28 mouse cellular contexts compared by ENCODE assay signal in genomic region chr8:70943187-70943586, GRCm38 (mm10). TPM values are rescaled to one million over a fixed set of nuclear protein-coding genes. Genes with fewer than 3 reads are reported as not detected.
"Had no signal": no experiment of that assay in that cellular context is flagged by ENCODE, and none has a peak within 500 bp of the region (broad histone marks: within the 10 kb centered on the region; RNA-seq: fewer than 3 reads in every experiment).

No protein-coding gene starts in this region.

- H3K4me3 ChIP-seq: heart, embryonic 10.5 days; heart, embryonic 12.5 days; hindbrain, embryonic 10.5 days; hindbrain, embryonic 12.5 days; intestine, embryonic 15.5 days; layer of hippocampus, adult 2 months; limb, embryonic 13.5 days; limb, embryonic 15.5 days had no signal

- H3K9me3 ChIP-seq: heart, embryonic 10.5 days; heart, embryonic 12.5 days; hindbrain, embryonic 10.5 days; hindbrain, embryonic 12.5 days; intestine, embryonic 15.5 days; limb, embryonic 13.5 days; limb, embryonic 15.5 days had no signal

- H3K27me3 ChIP-seq: hindbrain, embryonic 12.5 days; intestine, embryonic 15.5 days; limb, embryonic 15.5 days had no signal

- ATAC-seq: hindbrain, embryonic 16.5 days; inflammation-experienced regulatory T-cells, adult 6 months; intestine, embryonic 15.5 days; intestine, postnatal 0 days had no signal

- H3K4me2 ChIP-seq: heart, embryonic 12.5 days; hindbrain, embryonic 12.5 days; hindbrain, embryonic 14.5 days; intestine, embryonic 15.5 days; limb, embryonic 13.5 days; limb, embryonic 15.5 days had no signal

- H3K9ac ChIP-seq: heart, embryonic 12.5 days; hindbrain, embryonic 12.5 days; hindbrain, embryonic 14.5 days; intestine, embryonic 15.5 days; limb, embryonic 13.5 days; limb, embryonic 15.5 days had no signal

- H3K4me1 ChIP-seq: heart, embryonic 10.5 days; heart, embryonic 12.5 days; hindbrain, embryonic 10.5 days; hindbrain, embryonic 12.5 days; intestine, embryonic 15.5 days; limb, embryonic 13.5 days; limb, embryonic 15.5 days had no signal

- H3K36me3 ChIP-seq: heart, embryonic 10.5 days; heart, embryonic 12.5 days; hindbrain, embryonic 10.5 days; hindbrain, embryonic 12.5 days; intestine, embryonic 15.5 days; limb, embryonic 13.5 days; limb, embryonic 15.5 days had no signal

- DNase-seq: gastrocnemius, postnatal 14 days; gastrocnemius, postnatal 36 days; heart, adult 18-20 months; heart, postnatal 10 days; heart, postnatal 4 days; kidney, adult 18-20 months; kidney, adult 8-10 months; kidney, postnatal 10 days; kidney, postnatal 25 days; kidney, postnatal 4 days; layer of hippocampus, postnatal 36 days; left cerebral cortex, postnatal 4 days had no signal

- H3K27ac ChIP-seq: heart, embryonic 10.5 days; hindbrain, embryonic 10.5 days; hindbrain, embryonic 12.5 days; hindbrain, embryonic 14.5 days; intestine, embryonic 15.5 days; layer of hippocampus, adult 2 months; limb, embryonic 13.5 days; limb, embryonic 15.5 days had no signal

RNA-seq across cellular contexts. Expression of gene Slc5a5, which starts 50.6 kb away (rescaled TPM):
- total RNA-seq: gastrocnemius, adult 8-10 months; heart, adult 18-20 months; heart, adult 8-10 months; heart, postnatal 25 days had no signal
- polyA plus RNA-seq: heart, embryonic 14.5 days; inflammation-experienced regulatory T-cells, adult 6 months had no signal
